Mouse (Mus musculus): ENCODE data around the gene Actr5.

GRCm38 (mm10) chr2:158667022-158667670 lies 42.5 kb downstream of the Actr5 start:
- TF ChIP-seq POLR2A (IDR thresholded peaks at IDR 0.05; ENCODE audit: borderline replicate concordance, extremely low read depth, insufficient read depth, insufficient read length, poor library complexity, severe bottlenecking) (peak; percentile 53; the same call in 1 of the 2 replicates), CTCF (IDR thresholded peaks at IDR 0.05; ENCODE audit: borderline replicate concordance, extremely low read depth, insufficient read depth, insufficient read length) (no peak)
